24 mouse cellular contexts compared by ENCODE assay signal in genomic region chr3:157957320-157957719, GRCm38 (mm10). TPM values are rescaled to one million over a fixed set of nuclear protein-coding genes. Genes with fewer than 3 reads are reported as not detected.
DNase-seq lines count a peak whose midpoint lies in the region; ATAC-seq and TF ChIP-seq lines count a peak whose summit lies in the region.
"Had no signal": no experiment of that assay in that cellular context is flagged by ENCODE, and none has a peak within 500 bp of the region (broad histone marks: within the 10 kb centered on the region; RNA-seq: fewer than 3 reads in every experiment).

No protein-coding gene starts in this region.

- no peak for TF ChIP-seq POLR2A in liver, adult 2 months (IDR thresholded peaks at IDR 0.05; ENCODE audit: extremely low read depth, insufficient read depth, low read length)
- no peak for TF ChIP-seq POLR2A in MEL (IDR thresholded peaks at IDR 0.05; ENCODE audit: control insufficient read depth in 1 of 2, insufficient read depth in 1 of 2, low read depth in 1 of 2, low read length in 2 of 2, poor library complexity in 1 of 2)

- no peak overlapping the region for H3K4me2 ChIP-seq in liver, embryonic 11.5 days
- H3K4me2 ChIP-seq in heart, embryonic 12.5 days = no peak overlapping the region
- no peak overlapping the region for H3K4me2 ChIP-seq in hindbrain, postnatal 0 days (ENCODE audit: low read depth, low read length)
- H3K4me2 ChIP-seq: embryonic facial prominence, embryonic 12.5 days; forebrain, embryonic 13.5 days; forebrain, embryonic 15.5 days had no signal

- peak; percentile 75 for DNase-seq in liver, adult 2 months (ENCODE audit: extremely low read depth, low read depth, low spot score)
- DNase-seq in liver, embryonic 11.5 days (ENCODE audit: low spot score) = no peak
- DNase-seq in 416B (ENCODE audit: low read depth) (peak; percentile 38), MEL (ENCODE audit: low read depth, low spot score) (no peak)
- DNase-seq in hindbrain, postnatal 0 days (ENCODE audit: low spot score) = no peak
- DNase-seq in embryo, embryonic 10.5 days (ENCODE audit: low spot score) = no peak
- DNase-seq: adrenal gland, adult 2 months; adrenal gland, postnatal 10 days; adrenal gland, postnatal 25 days; B cell, adult 2 months; cerebellum, adult 11 months; cerebellum, adult 18-20 months; cerebellum, adult 8-10 months; cerebellum, adult 9-11 months; cerebellum, postnatal 14 days; cerebellum, postnatal 36 days; forebrain, postnatal 0 days had no signal

- no peak overlapping the region for H3K9ac ChIP-seq in liver, adult 2 months (ENCODE audit: low read depth, low read length)
- H3K9ac ChIP-seq in liver, embryonic 11.5 days (ENCODE audit: low read depth, low read length) = no peak overlapping the region
- H3K9ac ChIP-seq in MEL (ENCODE audit: control insufficient read depth, low read depth, low read length, poor library complexity, severe bottlenecking) = no peak overlapping the region
- no peak overlapping the region for H3K9ac ChIP-seq in heart, embryonic 12.5 days
- no peak overlapping the region for H3K9ac ChIP-seq in hindbrain, postnatal 0 days (replicated peaks; ENCODE audit: low read length)
- H3K9ac ChIP-seq: embryonic facial prominence, embryonic 12.5 days; forebrain, embryonic 13.5 days; forebrain, embryonic 15.5 days; forebrain, postnatal 0 days had no signal

- H3K79me2 ChIP-seq in liver, adult 2 months (ENCODE audit: control insufficient read depth, insufficient read depth, low read length) = peaks cover 29% of the 10 kb centered on the region
- peaks cover 45% of the 10 kb centered on the region for H3K79me2 ChIP-seq in MEL (ENCODE audit: control insufficient read depth, insufficient read depth, low read length, poor library complexity)

- no peaks in the 10 kb centered on the region for H3K9me3 ChIP-seq in liver, embryonic 11.5 days (ENCODE audit: control insufficient read depth, low read length)
- no peaks in the 10 kb centered on the region for H3K9me3 ChIP-seq in MEL (replicated peaks; ENCODE audit: insufficient read depth, low read length)
- H3K9me3 ChIP-seq in heart, embryonic 12.5 days (replicated peaks) = no peaks in the 10 kb centered on the region
- no peaks in the 10 kb centered on the region for H3K9me3 ChIP-seq in hindbrain, postnatal 0 days (ENCODE audit: low read length)
- H3K9me3 ChIP-seq: embryonic facial prominence, embryonic 10.5 days; embryonic facial prominence, embryonic 12.5 days; forebrain, embryonic 13.5 days; forebrain, embryonic 15.5 days had no signal

- TF ChIP-seq EP300 in MEL (IDR thresholded peaks at IDR 0.05; ENCODE audit: low read depth in 1 of 2, low read length in 2 of 2) = no peak

- ATAC-seq in liver, embryonic 11.5 days (replicated peaks; ENCODE audit: low FRiP score) = no peak
- peak; percentile 80 for ATAC-seq in granulocyte monocyte progenitor cell, adult 5-6 weeks (replicated peaks; ENCODE audit: poor library complexity, severe bottlenecking)
- no peak for ATAC-seq in heart, embryonic 12.5 days (ENCODE audit: insufficient number of reproducible peaks, low FRiP score)
- ATAC-seq in hindbrain, postnatal 0 days = no peak
- ATAC-seq: forebrain, embryonic 13.5 days; forebrain, embryonic 15.5 days; forebrain, postnatal 0 days had no signal

- TF ChIP-seq RAD21 in MEL (IDR thresholded peaks at IDR 0.05; ENCODE audit: low read depth, low read length) = no peak

- peaks cover 25% of the 10 kb centered on the region for H3K4me1 ChIP-seq in liver, adult 2 months (ENCODE audit: control insufficient read depth, insufficient read depth, low read length)
- peaks cover 2% of the 10 kb centered on the region; the same call in 1 of the 2 replicates for H3K4me1 ChIP-seq in liver, embryonic 11.5 days (replicated peaks; ENCODE audit: control insufficient read depth, insufficient read depth, low read length)
- peaks cover 0 to 3% of the 10 kb centered on the region in 2 experiments; a peak in 2 of 4 replicates for H3K4me1 ChIP-seq in MEL (ENCODE audit: control insufficient read depth in 1 of 2, insufficient read depth in 2 of 2, low read length in 2 of 2)
- H3K4me1 ChIP-seq in heart, embryonic 12.5 days (replicated peaks) = peaks cover 3% of the 10 kb centered on the region; the same call in 1 of the 2 replicates
- H3K4me1 ChIP-seq in hindbrain, postnatal 0 days (ENCODE audit: insufficient read depth, low read length) = no peaks in the 10 kb centered on the region
- H3K4me1 ChIP-seq: embryonic facial prominence, embryonic 10.5 days; embryonic facial prominence, embryonic 12.5 days; forebrain, embryonic 13.5 days had no signal

- no peak overlapping the region for H3K4me3 ChIP-seq in liver, adult 2 months (ENCODE audit: insufficient read depth, low read depth, low read length)
- no peak overlapping the region for H3K4me3 ChIP-seq in liver, embryonic 11.5 days (ENCODE audit: low read depth, low read length)
- no peak overlapping the region for H3K4me3 ChIP-seq in MEL (ENCODE audit: control insufficient read depth in 1 of 2, insufficient read depth in 1 of 2, low read depth in 2 of 2, low read length in 2 of 2)
- H3K4me3 ChIP-seq in heart, embryonic 12.5 days = no peak overlapping the region
- no peak overlapping the region for H3K4me3 ChIP-seq in hindbrain, postnatal 0 days (ENCODE audit: low read length)
- H3K4me3 ChIP-seq: embryonic facial prominence, embryonic 10.5 days; embryonic facial prominence, embryonic 12.5 days; forebrain, embryonic 13.5 days; forebrain, embryonic 15.5 days had no signal

- no peak overlapping the region; the same call in 1 of the 2 replicates for H3K27ac ChIP-seq in liver, adult 2 months (replicated peaks; ENCODE audit: insufficient read depth, low read depth, low read length)
- no peak overlapping the region for H3K27ac ChIP-seq in liver, embryonic 11.5 days (ENCODE audit: low read depth, low read length)
- no peak overlapping the region for H3K27ac ChIP-seq in MEL (ENCODE audit: control insufficient read depth, low read depth, low read length)
- no peak overlapping the region for H3K27ac ChIP-seq in heart, embryonic 12.5 days (ENCODE audit: poor library complexity, severe bottlenecking)
- H3K27ac ChIP-seq in hindbrain, postnatal 0 days = no peak overlapping the region
- H3K27ac ChIP-seq: embryonic facial prominence, embryonic 10.5 days; embryonic facial prominence, embryonic 12.5 days; forebrain, embryonic 13.5 days; forebrain, embryonic 15.5 days had no signal

- H3K27me3 ChIP-seq in liver, adult 2 months (ENCODE audit: control insufficient read depth, insufficient read depth, low read length) = no peaks in the 10 kb centered on the region
- no peaks in the 10 kb centered on the region for H3K27me3 ChIP-seq in liver, embryonic 11.5 days (replicated peaks; ENCODE audit: control insufficient read depth, insufficient read depth, low read length)
- H3K27me3 ChIP-seq in MEL (ENCODE audit: control insufficient read depth in 1 of 2, insufficient read depth in 2 of 2, low read length in 2 of 2) = no peaks in the 10 kb centered on the region
- no peaks in the 10 kb centered on the region for H3K27me3 ChIP-seq in heart, embryonic 12.5 days (replicated peaks)
- no peaks in the 10 kb centered on the region for H3K27me3 ChIP-seq in hindbrain, postnatal 0 days (ENCODE audit: insufficient read depth, low read length)
- H3K27me3 ChIP-seq: embryonic facial prominence, embryonic 12.5 days; forebrain, embryonic 13.5 days; forebrain, embryonic 15.5 days had no signal

- peaks cover 3% of the 10 kb centered on the region for H3K36me3 ChIP-seq in liver, adult 2 months (ENCODE audit: control insufficient read depth, insufficient read depth, low read length)
- H3K36me3 ChIP-seq in liver, embryonic 11.5 days (ENCODE audit: control insufficient read depth, insufficient read depth, low read length) = peaks cover 3% of the 10 kb centered on the region; the same call in 1 of the 2 replicates
- H3K36me3 ChIP-seq in MEL (ENCODE audit: control insufficient read depth in 1 of 2, insufficient read depth in 2 of 2, low read length in 2 of 2) = peaks cover 8 to 23% of the 10 kb centered on the region in 2 experiments
- peaks cover 6% of the 10 kb centered on the region for H3K36me3 ChIP-seq in heart, embryonic 12.5 days
- H3K36me3 ChIP-seq in hindbrain, postnatal 0 days (ENCODE audit: insufficient read depth, low read length) = no peaks in the 10 kb centered on the region

- no peak for TF ChIP-seq CTCF in liver, adult 2 months (IDR thresholded peaks at IDR 0.05; ENCODE audit: low read depth, low read length)
- no peak for TF ChIP-seq CTCF in MEL (IDR thresholded peaks at IDR 0.05 in 2 of 3, conservative IDR thresholded peaks at IDR 0.05 in 1 of 3; ENCODE audit: control insufficient read depth in 1 of 3, insufficient read depth in 1 of 3, low read depth in 2 of 3, low read length in 3 of 3, poor library complexity in 1 of 3, severe bottlenecking in 1 of 3)
- TF ChIP-seq CTCF in hindbrain, postnatal 0 days (IDR thresholded peaks at IDR 0.05; ENCODE audit: low read depth) = no peak

RNA-seq across cellular contexts. Expression of gene Ankrd13c, which starts 10.3 kb away (rescaled TPM):
- 20.4 and 21.2 TPM in 2 replicates for total RNA-seq in liver, adult 2 months (2014; rRNA removed)
- 7.5 and 9.0 TPM in 2 replicates for polyA plus RNA-seq in liver, adult 2 months (2012; rRNA removed)
- 26.5 and 28.6 TPM in 2 replicates for polyA plus RNA-seq in liver, embryonic 11.5 days (2014; fragmentation: Nextera tagmentation; extraction: Ambion mirVana)
- total RNA-seq in MEL (2012; rRNA removed) = 15.2 and 16.3 TPM in 2 replicates
- 10 to 100 TPM in 1 of 2 experiments, not detected in 1; 31.8 TPM for polyA plus RNA-seq in MEL (2012; ENCODE audit: insufficient read depth in 1 of 2, insufficient read length in 2 of 2, low read depth in 1 of 2, low replicate concordance in 2 of 2, missing spikeins in 1 of 2)
- 39.3 and 39.8 TPM in 2 replicates for total RNA-seq in granulocyte monocyte progenitor cell, adult 5-6 weeks (2014; fragmentation: Nextera tagmentation)
- total RNA-seq in granulocyte monocyte progenitor cell, adult 5-6 weeks (2017) = 27.0 and 49.1 TPM in 2 replicates
- polyA plus RNA-seq in heart, embryonic 12.5 days (2016; fragmentation: Nextera tagmentation; extraction: Ambion mirVana) = 29.0 and 30.4 TPM in 2 replicates
- 28.2 and 31.3 TPM in 2 replicates for total RNA-seq in hindbrain, postnatal 0 days (2014; rRNA removed)
- polyA plus RNA-seq in hindbrain, postnatal 0 days (2015; fragmentation: Nextera tagmentation; extraction: Ambion mirVana) = 23.7 and 24.9 TPM in 2 replicates

RNA-seq across cellular contexts. Expression of gene Cth, which starts 32.4 kb away (rescaled TPM):
- total RNA-seq in liver, adult 2 months (2014; rRNA removed) = 1,116 and 1,443 TPM in 2 replicates
- 446 and 569 TPM in 2 replicates for polyA plus RNA-seq in liver, adult 2 months (2012; rRNA removed)
- 31.6 and 35.6 TPM in 2 replicates for polyA plus RNA-seq in liver, embryonic 11.5 days (2014; fragmentation: Nextera tagmentation; extraction: Ambion mirVana)
- total RNA-seq in MEL (2012; rRNA removed) = 11.7 and 30.2 TPM in 2 replicates
- 10 to 100 TPM in 1 of 2 experiments, not detected in 1; 26.8 TPM for polyA plus RNA-seq in MEL (2012; ENCODE audit: insufficient read depth in 1 of 2, insufficient read length in 2 of 2, low read depth in 1 of 2, low replicate concordance in 2 of 2, missing spikeins in 1 of 2)
- total RNA-seq in granulocyte monocyte progenitor cell, adult 5-6 weeks (2014; fragmentation: Nextera tagmentation) = 3.5 TPM in 1 of 2 replicates, not detected in the other
- total RNA-seq in granulocyte monocyte progenitor cell, adult 5-6 weeks (2017) = 0.43 TPM in 1 of 2 replicates, not detected in the other
- polyA plus RNA-seq in heart, embryonic 12.5 days (2016; fragmentation: Nextera tagmentation; extraction: Ambion mirVana) = 3.1 and 3.8 TPM in 2 replicates
- total RNA-seq in hindbrain, postnatal 0 days (2014; rRNA removed) = 5.4 and 6.0 TPM in 2 replicates
- 2.8 and 3.3 TPM in 2 replicates for polyA plus RNA-seq in hindbrain, postnatal 0 days (2015; fragmentation: Nextera tagmentation; extraction: Ambion mirVana)
- total RNA-seq: common myeloid progenitor, adult 5-6 weeks had no signal

Comparison
In these comparisons a context has a peak if more than half of its experiments do, and no peak if none do; other contexts are left out.
1. DNase-seq: peak in liver, adult 2 months (single experiment) and 416B (single experiment); none in liver, embryonic 11.5 days (single experiment), MEL (single experiment), hindbrain, postnatal 0 days (single experiment) and embryo, embryonic 10.5 days (single experiment).
2. RNA of gene Cth, which starts 32.4 kb away (polyA plus RNA-seq): 446 to 569 TPM in liver, adult 2 months; 31.6 to 35.6 TPM in liver, embryonic 11.5 days, 26.8 TPM in MEL, 3.1 to 3.8 TPM in heart, embryonic 12.5 days and 2.8 to 3.3 TPM in hindbrain, postnatal 0 days; every median in the first group is over 10 times any median in the second.